ENCODE assay signal across 13 mouse cellular contexts in genomic region chr3:53202698-53203097, GRCm38 (mm10).
DNase-seq lines count a peak whose midpoint lies in the region; ATAC-seq and TF ChIP-seq lines count a peak whose summit lies in the region.
"Had no signal": no experiment of that assay in that cellular context is flagged by ENCODE, and none has a peak within 500 bp of the region (broad histone marks: within the 10 kb centered on the region; RNA-seq: fewer than 3 reads in every experiment).

No protein-coding gene starts in this region.

- DNase-seq in forebrain, embryonic 11.5 days (ENCODE audit: low spot score), result no peak
- DNase-seq in intestine, embryonic 14.5 days (ENCODE audit: low spot score), result no peak
- DNase-seq in hindbrain, postnatal 0 days (ENCODE audit: low spot score), result no peak
- DNase-seq in spleen, adult 12 weeks (ENCODE audit: low spot score), result no peak
- no peak for DNase-seq in right cerebral cortex, adult 18-20 months
- DNase-seq: kidney, adult 8-10 months; spleen, adult 18-20 months; thymus, postnatal 36 days had no signal

- TF ChIP-seq CTCF in intestine, postnatal 0 days (IDR thresholded peaks at IDR 0.05; ENCODE audit: low read depth), result no peak
- no peak for TF ChIP-seq CTCF in hindbrain, postnatal 0 days (IDR thresholded peaks at IDR 0.05; ENCODE audit: low read depth)

- H3K4me2 ChIP-seq in forebrain, embryonic 15.5 days (replicated peaks), result no peak overlapping the region
- H3K4me2 ChIP-seq in forebrain, embryonic 11.5 days (ENCODE audit: low read depth, low read length, severe bottlenecking), result no peak overlapping the region
- H3K4me2 ChIP-seq in intestine, embryonic 14.5 days (ENCODE audit: low read length), result no peak overlapping the region
- no peak overlapping the region for H3K4me2 ChIP-seq in intestine, postnatal 0 days (replicated peaks; ENCODE audit: low read depth)
- H3K4me2 ChIP-seq in embryonic facial prominence, embryonic 13.5 days, result no peak overlapping the region
- no peak overlapping the region for H3K4me2 ChIP-seq in hindbrain, postnatal 0 days (ENCODE audit: low read depth, low read length)
- H3K4me2 ChIP-seq: liver, embryonic 11.5 days had no signal

- no peaks in the 10 kb centered on the region for H3K36me3 ChIP-seq in forebrain, embryonic 15.5 days
- no peaks in the 10 kb centered on the region for H3K36me3 ChIP-seq in forebrain, embryonic 11.5 days (ENCODE audit: control insufficient read depth, insufficient read depth, low read length)
- no peaks in the 10 kb centered on the region for H3K36me3 ChIP-seq in intestine, embryonic 14.5 days (ENCODE audit: control insufficient read depth, insufficient read depth, low read length)
- no peaks in the 10 kb centered on the region for H3K36me3 ChIP-seq in intestine, postnatal 0 days (ENCODE audit: control insufficient read depth, insufficient read depth)
- H3K36me3 ChIP-seq in embryonic facial prominence, embryonic 13.5 days, result no peaks in the 10 kb centered on the region
- H3K36me3 ChIP-seq in hindbrain, postnatal 0 days (ENCODE audit: insufficient read depth, low read length), result no peaks in the 10 kb centered on the region

- H3K27me3 ChIP-seq in forebrain, embryonic 15.5 days, result no peaks in the 10 kb centered on the region
- H3K27me3 ChIP-seq in forebrain, embryonic 11.5 days (ENCODE audit: control insufficient read depth, insufficient read depth, low read length), result no peaks in the 10 kb centered on the region
- H3K27me3 ChIP-seq in intestine, embryonic 14.5 days (replicated peaks; ENCODE audit: control insufficient read depth, insufficient read depth, low read length), result no peaks in the 10 kb centered on the region
- H3K27me3 ChIP-seq in intestine, postnatal 0 days (replicated peaks; ENCODE audit: control insufficient read depth, insufficient read depth, low read length), result no peaks in the 10 kb centered on the region
- H3K27me3 ChIP-seq in embryonic facial prominence, embryonic 13.5 days, result peaks cover 2% of the 10 kb centered on the region; the same call in 1 of the 2 replicates
- H3K27me3 ChIP-seq in hindbrain, postnatal 0 days (ENCODE audit: insufficient read depth, low read length), result no peaks in the 10 kb centered on the region

- no peak for ATAC-seq in forebrain, embryonic 15.5 days (replicated peaks)
- no peak for ATAC-seq in forebrain, embryonic 11.5 days (replicated peaks; ENCODE audit: low FRiP score)
- ATAC-seq in intestine, embryonic 14.5 days (replicated peaks; ENCODE audit: low FRiP score, low TSS enrichment, low read depth), result no peak
- ATAC-seq in intestine, postnatal 0 days, result no peak
- ATAC-seq in embryonic facial prominence, embryonic 13.5 days (ENCODE audit: insufficient number of reproducible peaks, insufficient read depth, low FRiP score, low TSS enrichment, low read depth), result no peak
- ATAC-seq in hindbrain, postnatal 0 days, result no peak

- H3K27ac ChIP-seq in forebrain, embryonic 15.5 days (replicated peaks), result peak overlapping the region; percentile 28; the same call in 1 of the 2 replicates
- no peak overlapping the region for H3K27ac ChIP-seq in forebrain, embryonic 11.5 days (ENCODE audit: low read depth, low read length)
- H3K27ac ChIP-seq in intestine, embryonic 14.5 days (ENCODE audit: low read depth), result peak overlapping the region; percentile 27; the same call in 1 of the 2 replicates
- H3K27ac ChIP-seq in intestine, postnatal 0 days (ENCODE audit: low read depth, low read length), result no peak overlapping the region
- peak overlapping the region; percentile 64; the same call in 1 of the 2 replicates for H3K27ac ChIP-seq in embryonic facial prominence, embryonic 13.5 days
- 0 out of 2 replicates have a peak overlapping the region, but pooled peaks have one; percentile 38 for H3K27ac ChIP-seq in hindbrain, postnatal 0 days
- H3K27ac ChIP-seq: stomach, postnatal 0 days had no signal

- H3K4me3 ChIP-seq in forebrain, embryonic 15.5 days, result no peak overlapping the region
- no peak overlapping the region for H3K4me3 ChIP-seq in forebrain, embryonic 11.5 days (ENCODE audit: low read depth, low read length)
- H3K4me3 ChIP-seq in intestine, embryonic 14.5 days (ENCODE audit: low read depth, low read length), result no peak overlapping the region
- H3K4me3 ChIP-seq in intestine, postnatal 0 days (ENCODE audit: low read depth, low read length), result no peak overlapping the region
- H3K4me3 ChIP-seq in embryonic facial prominence, embryonic 13.5 days, result no peak overlapping the region
- no peak overlapping the region for H3K4me3 ChIP-seq in hindbrain, postnatal 0 days (ENCODE audit: low read length)

- WGBS in forebrain, embryonic 15.5 days, result 81% methylated on average over 3 of the region's 3 CpGs
- WGBS in forebrain, embryonic 11.5 days, result 92% methylated on average over 3 of the region's 3 CpGs
- 43% methylated on average over 3 of the region's 3 CpGs for WGBS in intestine, embryonic 14.5 days
- 51% methylated on average over 3 of the region's 3 CpGs for WGBS in intestine, postnatal 0 days
- WGBS in embryonic facial prominence, embryonic 13.5 days, result 46% methylated on average over 3 of the region's 3 CpGs
- WGBS in hindbrain, postnatal 0 days, result 75% methylated on average over 3 of the region's 3 CpGs

- H3K4me1 ChIP-seq in forebrain, embryonic 15.5 days, result peaks cover 19% of the 10 kb centered on the region
- peaks cover 9% of the 10 kb centered on the region for H3K4me1 ChIP-seq in forebrain, embryonic 11.5 days (replicated peaks; ENCODE audit: control insufficient read depth, insufficient read depth, low read length)
- H3K4me1 ChIP-seq in intestine, embryonic 14.5 days (replicated peaks; ENCODE audit: control insufficient read depth, insufficient read depth, low read length), result peaks cover 22% of the 10 kb centered on the region
- H3K4me1 ChIP-seq in intestine, postnatal 0 days (replicated peaks; ENCODE audit: control insufficient read depth, insufficient read depth, low read length), result no peaks in the 10 kb centered on the region
- H3K4me1 ChIP-seq in embryonic facial prominence, embryonic 13.5 days, result peaks cover 57% of the 10 kb centered on the region
- peaks cover 33% of the 10 kb centered on the region for H3K4me1 ChIP-seq in hindbrain, postnatal 0 days (ENCODE audit: insufficient read depth, low read length)

- H3K9me3 ChIP-seq in forebrain, embryonic 15.5 days, result no peaks in the 10 kb centered on the region
- H3K9me3 ChIP-seq in forebrain, embryonic 11.5 days (ENCODE audit: control insufficient read depth, low read length), result no peaks in the 10 kb centered on the region
- no peaks in the 10 kb centered on the region for H3K9me3 ChIP-seq in intestine, embryonic 14.5 days (ENCODE audit: control insufficient read depth, low read length)
- H3K9me3 ChIP-seq in intestine, postnatal 0 days (ENCODE audit: control insufficient read depth), result no peaks in the 10 kb centered on the region
- no peaks in the 10 kb centered on the region for H3K9me3 ChIP-seq in embryonic facial prominence, embryonic 13.5 days
- no peaks in the 10 kb centered on the region for H3K9me3 ChIP-seq in hindbrain, postnatal 0 days (ENCODE audit: low read length)

- H3K9ac ChIP-seq in forebrain, embryonic 15.5 days (replicated peaks), result no peak overlapping the region
- no peak overlapping the region for H3K9ac ChIP-seq in forebrain, embryonic 11.5 days (ENCODE audit: low read length)
- no peak overlapping the region for H3K9ac ChIP-seq in intestine, embryonic 14.5 days (ENCODE audit: low read length)
- no peak overlapping the region for H3K9ac ChIP-seq in intestine, postnatal 0 days (ENCODE audit: low read depth, low read length)
- no peak overlapping the region for H3K9ac ChIP-seq in embryonic facial prominence, embryonic 13.5 days
- H3K9ac ChIP-seq in hindbrain, postnatal 0 days (replicated peaks; ENCODE audit: low read length), result no peak overlapping the region

Comparison
In these comparisons a context has a peak if more than half of its experiments do, and no peak if none do; other contexts are left out.
1. H3K27ac ChIP-seq: peak in forebrain, embryonic 15.5 days (single experiment), intestine, embryonic 14.5 days (single experiment), embryonic facial prominence, embryonic 13.5 days (single experiment) and hindbrain, postnatal 0 days (single experiment); none in forebrain, embryonic 11.5 days (single experiment) and intestine, postnatal 0 days (single experiment).